Mouse (Mus musculus) intestine, postnatal 0 days (tissue): ENCODE measurements around the gene Insc. TPM values are rescaled to one million over a fixed set of nuclear protein-coding genes. Genes with fewer than 3 reads are reported as not detected.

Experiments
- ATAC-seq: fragments of 200-750 bp; cut with Nextera tagmentation; 2 replicates; pipeline ENCODE4 v1.8.0; 2017; ENCODE audit warnings: mild to moderate bottlenecking, moderate TSS enrichment, moderate library complexity
- H3K27ac ChIP-seq: fragments of 300-500 bp; sonication (generic); 2 replicates; pipeline ENCODE4 v1.5.1; 2014; ENCODE audit warnings: mild to moderate bottlenecking, low read depth, low read length, moderate library complexity
- H3K27me3 ChIP-seq: fragments of 300-500 bp; sonication (generic); replicated peaks from 2 replicates; pipeline ENCODE4 v1.6.1; 2014; ENCODE audit warnings: low read length, mixed read lengths; ENCODE audit not compliant: control insufficient read depth, insufficient read depth
- H3K36me3 ChIP-seq: fragments of 300-500 bp; sonication (generic); 2 replicates; pipeline ENCODE4 v1.6.1; 2014; ENCODE audit warnings: mild to moderate bottlenecking, moderate library complexity; ENCODE audit not compliant: control insufficient read depth, insufficient read depth
- H3K4me1 ChIP-seq: fragments of 300-500 bp; sonication (generic); replicated peaks from 2 replicates; pipeline ENCODE4 v1.6.1; 2014; ENCODE audit warnings: antibody characterized with exemption, low read length, mixed read lengths; ENCODE audit not compliant: control insufficient read depth, insufficient read depth
- H3K4me2 ChIP-seq: fragments of 300-500 bp; sonication (generic); replicated peaks from 2 replicates; pipeline ENCODE4 v1.6.1; 2014; ENCODE audit warnings: low read depth, mild to moderate bottlenecking, moderate library complexity
- H3K4me3 ChIP-seq: fragments of 300-500 bp; sonication (generic); 2 replicates; pipeline ENCODE4 v1.5.1; 2014; ENCODE audit warnings: low read depth, low read length
- H3K9ac ChIP-seq: fragments of 300-500 bp; sonication (generic); 2 replicates; pipeline ENCODE4 v1.6.1; 2014; ENCODE audit warnings: mild to moderate bottlenecking, low read depth, low read length
- H3K9me3 ChIP-seq: fragments of 300-500 bp; sonication (generic); 2 replicates; pipeline ENCODE4 v1.6.1; 2016; ENCODE audit warnings: mixed run types; ENCODE audit not compliant: control insufficient read depth
- CTCF ChIP-seq: sonication (generic); IDR thresholded peaks from 2 replicates; pipeline ENCODE4 v1.5.1; 2016; ENCODE audit warnings: low read depth, mild to moderate bottlenecking, control low read depth, antibody characterized with exemption, moderate library complexity
- WGBS: fragments of 180-500 bp; shearing (Covaris S2); extraction: QIAGEN DNeasy Blood & Tissue Kit; methylation state at CpG from one replicate; pipeline ENCODE4 v1.1.7; 2014; 5-methylcytosine and 5-hydroxymethylcytosine counted together
- polyA plus RNA-seq: library from polyadenylated mRNA; unstranded; fragments of >200 nt; fragmentation: Nextera tagmentation; extraction: Ambion mirVana; gene quantifications from 2 replicates; pipeline ENCODE4 v1.2.1, GENCODE M21; 2015

Gene Insc
- polyA plus RNA-seq, 1 experiment from 2014 or later = 8.3 TPM

DNA sequence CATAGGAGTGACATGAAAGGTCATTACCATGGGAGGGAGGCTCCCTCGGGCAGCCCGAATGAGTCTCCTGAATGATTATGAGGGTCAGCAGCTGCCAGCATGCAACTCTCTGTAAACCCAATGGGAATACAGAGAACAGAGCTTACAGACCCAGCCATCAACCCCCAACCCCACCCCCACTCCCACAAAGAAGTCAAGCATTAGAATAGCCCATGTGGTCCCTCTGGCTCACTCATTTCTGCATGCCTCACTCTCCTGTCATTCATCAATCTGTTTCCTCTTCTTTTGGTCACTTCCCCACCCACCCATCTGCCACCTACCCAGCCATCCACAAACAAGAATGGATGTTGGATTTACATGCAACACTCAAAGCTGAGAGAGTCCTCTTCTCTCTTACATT, 10.0 kb downstream of the Insc start:
- H3K9ac ChIP-seq = no peak overlapping the region
- H3K27me3 ChIP-seq = no peaks in the 10 kb centered on the region
- H3K4me1 ChIP-seq = 0 out of 2 replicates have a peak, but pooled peaks cover 3% of the 10 kb centered on the region
- WGBS = 83% methylated on average over 2 of the region's 2 CpGs
- ATAC-seq = no peak
- no peak for TF ChIP-seq CTCF
- H3K4me3 ChIP-seq = no peak overlapping the region
- H3K36me3 ChIP-seq = no peaks in the 10 kb centered on the region
- no peak overlapping the region for H3K27ac ChIP-seq
- no peaks in the 10 kb centered on the region for H3K9me3 ChIP-seq
- no peak overlapping the region for H3K4me2 ChIP-seq

DNA sequence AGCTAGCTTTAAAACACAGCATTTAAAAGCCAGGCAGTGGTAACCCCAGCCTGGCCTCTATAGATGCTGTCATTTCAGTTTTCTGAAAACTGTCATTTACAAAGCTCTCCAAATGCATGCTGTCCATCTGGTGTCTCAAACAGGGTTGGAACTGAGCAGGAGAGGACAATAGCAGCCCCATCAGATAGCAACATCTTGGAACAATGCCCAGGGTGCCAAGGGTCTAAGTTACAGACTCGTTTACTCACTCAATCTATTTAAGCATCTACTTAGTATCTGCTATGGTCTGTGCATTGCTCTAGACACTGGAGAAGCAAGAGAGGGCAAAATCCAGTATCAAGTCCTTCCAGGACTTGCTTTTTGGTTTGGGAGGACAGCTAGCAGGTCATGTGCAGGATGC, 10.7 kb downstream of the Insc start:
- TF ChIP-seq CTCF = no peak
- H3K9me3 ChIP-seq = no peaks in the 10 kb centered on the region
- H3K27me3 ChIP-seq = no peaks in the 10 kb centered on the region
- H3K4me1 ChIP-seq = 0 out of 2 replicates have a peak, but pooled peaks cover 3% of the 10 kb centered on the region
- H3K9ac ChIP-seq = no peak overlapping the region
- H3K36me3 ChIP-seq = no peaks in the 10 kb centered on the region
- no peak overlapping the region for H3K27ac ChIP-seq
- H3K4me3 ChIP-seq = no peak overlapping the region
- 31% methylated on average over 1 of the region's 1 CpGs for WGBS
- H3K4me2 ChIP-seq = no peak overlapping the region
- no peak for ATAC-seq

GRCm38 (mm10) chr7:114754626-114755025, 11.1 kb downstream of the Insc start:
- no peak for TF ChIP-seq CTCF
- ATAC-seq = no peak
- Histone ChIP-seq H3K4me1 (0 out of 2 replicates have a peak, but pooled peaks cover 3% of the 10 kb centered on the region), H3K36me3 (no peaks in the 10 kb centered on the region), H3K9ac (no peak overlapping the region), H3K4me3 (no peak overlapping the region), H3K9me3 (no peaks in the 10 kb centered on the region), H3K27me3 (no peaks in the 10 kb centered on the region), H3K27ac (no peak overlapping the region), H3K4me2 (no peak overlapping the region)
- 90% methylated on average over 8 of the region's 8 CpGs for WGBS

- Histone ChIP-seq H3K27me3 (no peaks in the 10 kb centered on the region), H3K9ac (no peak overlapping the region), H3K4me1 (no peaks in the 10 kb centered on the region), H3K27ac (no peak overlapping the region), H3K4me3 (no peak overlapping the region), H3K4me2 (no peak overlapping the region), H3K9me3 (no peaks in the 10 kb centered on the region), H3K36me3 (no peaks in the 10 kb centered on the region)
- no peak for TF ChIP-seq CTCF
- WGBS = 51% methylated on average over 2 of the region's 2 CpGs
- ATAC-seq = no peak
These were observed 19.2 kb downstream of the Insc start for GRCm38 (mm10) chr7:114762660-114763059.

GRCm38 (mm10) chr7:114765273-114765672, 21.8 kb downstream of the Insc start:
- WGBS = 78% methylated on average over 3 of the region's 3 CpGs
- H3K27me3 ChIP-seq = no peaks in the 10 kb centered on the region
- no peak for TF ChIP-seq CTCF

GRCm38 (mm10) chr7:114766523-114766922, 23.0 kb downstream of the Insc start:
- Histone ChIP-seq H3K4me3 (no peak overlapping the region), H3K4me1 (no peaks in the 10 kb centered on the region), H3K36me3 (no peaks in the 10 kb centered on the region), H3K9ac (no peak overlapping the region), H3K9me3 (no peaks in the 10 kb centered on the region), H3K27ac (no peak overlapping the region), H3K4me2 (no peak overlapping the region), H3K27me3 (no peaks in the 10 kb centered on the region)
- ATAC-seq = no peak
- TF ChIP-seq CTCF = no peak
- WGBS = 69% methylated on average over 3 of the region's 3 CpGs

More at GRCm38 (mm10) chr7:114765273-114765672, 21.8 kb downstream of the Insc start:
- Histone ChIP-seq H3K9me3 (no peaks in the 10 kb centered on the region), H3K9ac (no peak overlapping the region), H3K27ac (no peak overlapping the region), H3K36me3 (no peaks in the 10 kb centered on the region), H3K4me3 (no peak overlapping the region), H3K4me2 (no peak overlapping the region), H3K4me1 (no peaks in the 10 kb centered on the region)
- ATAC-seq = no peak

DNA sequence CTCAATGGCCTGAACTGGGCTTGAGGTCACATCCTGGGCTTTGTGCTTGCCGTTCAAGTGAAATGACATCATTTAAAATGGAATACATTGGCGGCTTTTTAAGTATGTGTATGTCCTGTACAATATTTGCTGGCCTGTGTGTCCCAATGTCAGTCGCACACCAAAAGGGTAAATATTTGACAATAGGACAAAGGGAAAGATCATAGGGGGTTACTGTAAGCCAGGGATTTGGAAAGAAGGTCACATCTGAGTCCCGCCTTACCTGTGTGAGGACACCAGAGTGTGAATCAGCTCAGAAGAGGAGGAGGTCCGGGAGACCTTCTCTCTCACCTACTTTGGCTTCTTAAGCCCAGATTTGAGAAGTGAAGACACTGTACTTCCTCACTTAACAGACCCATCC, 25.0 kb downstream of the Insc start:
- no peak overlapping the region for H3K9ac ChIP-seq
- no peaks in the 10 kb centered on the region for H3K36me3 ChIP-seq
- H3K4me1 ChIP-seq = peaks cover 3% of the 10 kb centered on the region; the same call in 1 of the 2 replicates
- no peak overlapping the region for H3K4me2 ChIP-seq
- no peaks in the 10 kb centered on the region for H3K9me3 ChIP-seq
- WGBS = 84% methylated on average over 5 of the region's 5 CpGs
- H3K27ac ChIP-seq = no peak overlapping the region
- no peak overlapping the region for H3K4me3 ChIP-seq
- no peaks in the 10 kb centered on the region for H3K27me3 ChIP-seq
- TF ChIP-seq CTCF = no peak
- no peak for ATAC-seq
